Mouse (Mus musculus) forebrain, embryonic 16.5 days (tissue): Measurements from ENCODE around the gene Sp3. TPM values are rescaled to one million over a fixed set of nuclear protein-coding genes. Genes with fewer than 3 reads are reported as not detected.
A peak's percentile ranks its signal among the peaks of the same experiment; 100 is the strongest.

Source experiments
- ATAC-seq: fragments of 200-750 bp; cut with Nextera tagmentation; 2 replicates; pipeline ENCODE4 v1.8.0; 2017; ENCODE audit warnings: mild to moderate bottlenecking, moderate library complexity
- H3K27ac ChIP-seq: fragments of 300-500 bp; sonication (generic); 2 replicates; pipeline ENCODE4 v1.5.1; 2014; ENCODE audit warnings: low read length, control low read depth
- H3K27me3 ChIP-seq: fragments of 300-500 bp; sonication (generic); replicated peaks from 2 replicates; pipeline ENCODE4 v1.6.1; 2014; ENCODE audit warnings: low read length; ENCODE audit not compliant: control insufficient read depth, insufficient read depth
- H3K36me3 ChIP-seq: fragments of 300-500 bp; sonication (generic); 2 replicates; pipeline ENCODE4 v1.6.1; 2014; ENCODE audit not compliant: control insufficient read depth, insufficient read depth
- H3K4me1 ChIP-seq: fragments of 300-500 bp; sonication (generic); replicated peaks from 2 replicates; pipeline ENCODE4 v1.6.1; 2014; ENCODE audit warnings: low read length; ENCODE audit not compliant: control insufficient read depth, insufficient read depth
- H3K4me2 ChIP-seq: fragments of 300-500 bp; sonication (generic); 2 replicates; pipeline ENCODE4 v1.6.1; 2014; ENCODE audit warnings: mild to moderate bottlenecking, low read length, control low read depth
- H3K4me3 ChIP-seq: fragments of 300-500 bp; sonication (generic); replicated peaks from 2 replicates; pipeline ENCODE4 v1.5.1; 2014; ENCODE audit warnings: mild to moderate bottlenecking, low read length, control low read depth
- H3K9ac ChIP-seq: fragments of 300-500 bp; sonication (generic); replicated peaks from 2 replicates; pipeline ENCODE4 v1.6.1; 2014; ENCODE audit warnings: low read depth, low read length, control low read depth
- H3K9me3 ChIP-seq: fragments of 300-500 bp; sonication (generic); 2 replicates; pipeline ENCODE4 v1.6.1; 2016; ENCODE audit warnings: low read length; ENCODE audit not compliant: control insufficient read depth
- WGBS: fragments of 180-500 bp; shearing (Covaris S2); extraction: QIAGEN DNeasy Blood & Tissue Kit; methylation state at CpG from one replicate; pipeline ENCODE4 v1.1.7; 2014; 5-methylcytosine and 5-hydroxymethylcytosine counted together
- polyA plus RNA-seq: library from polyadenylated mRNA; unstranded; fragments of >200 nt; fragmentation: Nextera tagmentation; extraction: Ambion mirVana; gene quantifications from 2 replicates; pipeline ENCODE4 v1.2.1, GENCODE M21; 2015

Gene Sp3
- polyA plus RNA-seq, 1 experiment from 2014 or later = 51.6 TPM

- Histone ChIP-seq H3K4me3 (no peak overlapping the region), H3K9ac (no peak overlapping the region), H3K36me3 (peaks cover 16% of the 10 kb centered on the region), H3K9me3 (no peaks in the 10 kb centered on the region), H3K4me2 (no peak overlapping the region), H3K27ac (no peak overlapping the region), H3K27me3 (no peaks in the 10 kb centered on the region), H3K4me1 (no peaks in the 10 kb centered on the region; the same call in none of the 2 replicates)
- no peak for ATAC-seq
- 95% methylated on average over 1 of the region's 1 CpGs for WGBS
Observed at GRCm38 (mm10) chr2:72968536-72968935, 11.7 kb downstream of the Sp3 start.

GRCm38 (mm10) chr2:72965450-72965849, 14.8 kb downstream of the Sp3 start:
- H3K9me3 ChIP-seq = no peaks in the 10 kb centered on the region
- no peak for ATAC-seq
- no peak overlapping the region for H3K27ac ChIP-seq
- H3K4me2 ChIP-seq = no peak overlapping the region
- WGBS = 64% methylated on average over 2 of the region's 2 CpGs
- no peaks in the 10 kb centered on the region for H3K27me3 ChIP-seq
- H3K4me3 ChIP-seq = no peak overlapping the region
- no peak overlapping the region for H3K9ac ChIP-seq
- H3K36me3 ChIP-seq = peaks cover 15% of the 10 kb centered on the region
- H3K4me1 ChIP-seq = no peaks in the 10 kb centered on the region; the same call in none of the 2 replicates

- ATAC-seq = no peak
- Histone ChIP-seq H3K9me3 (no peaks in the 10 kb centered on the region), H3K27ac (no peak overlapping the region), H3K36me3 (peaks cover 5% of the 10 kb centered on the region), H3K9ac (no peak overlapping the region), H3K4me1 (no peaks in the 10 kb centered on the region), H3K27me3 (no peaks in the 10 kb centered on the region), H3K4me2 (no peak overlapping the region), H3K4me3 (no peak overlapping the region)
- WGBS = 95% methylated on average over 3 of the region's 3 CpGs
Observed at GRCm38 (mm10) chr2:72956415-72956814, 23.8 kb downstream of the Sp3 start.

- WGBS = 95% methylated on average over 3 of the region's 3 CpGs
- H3K9me3 ChIP-seq = no peaks in the 10 kb centered on the region
- H3K27me3 ChIP-seq = no peaks in the 10 kb centered on the region
- no peak overlapping the region for H3K27ac ChIP-seq
- ATAC-seq = no peak
- H3K4me2 ChIP-seq = no peak overlapping the region
- no peak overlapping the region for H3K4me3 ChIP-seq
- H3K36me3 ChIP-seq = peaks cover 2% of the 10 kb centered on the region; the same call in 1 of the 2 replicates
- H3K9ac ChIP-seq = no peak overlapping the region
- H3K4me1 ChIP-seq = no peaks in the 10 kb centered on the region
Observed at GRCm38 (mm10) chr2:72952979-72953378, 27.3 kb downstream of the Sp3 start.

GRCm38 (mm10) chr2:72935937-72936336, 44.3 kb downstream of the Sp3 start:
- 23% methylated on average over 1 of the region's 1 CpGs for WGBS
- H3K4me1 ChIP-seq = no peaks in the 10 kb centered on the region
- H3K4me3 ChIP-seq = no peak overlapping the region
- no peak overlapping the region for H3K27ac ChIP-seq
- peaks cover 3% of the 10 kb centered on the region; the same call in 1 of the 2 replicates for H3K36me3 ChIP-seq
- H3K9ac ChIP-seq = no peak overlapping the region
- H3K4me2 ChIP-seq = no peak overlapping the region
- H3K9me3 ChIP-seq = no peaks in the 10 kb centered on the region
- no peaks in the 10 kb centered on the region for H3K27me3 ChIP-seq
- ATAC-seq = no peak

- H3K4me3 ChIP-seq = no peak overlapping the region
- no peaks in the 10 kb centered on the region for H3K27me3 ChIP-seq
- H3K4me2 ChIP-seq = no peak overlapping the region
- H3K4me1 ChIP-seq = no peaks in the 10 kb centered on the region
- ATAC-seq = no peak
- H3K9ac ChIP-seq = no peak overlapping the region
- H3K27ac ChIP-seq = no peak overlapping the region
- no peaks in the 10 kb centered on the region for H3K9me3 ChIP-seq
- H3K36me3 ChIP-seq = no peaks in the 10 kb centered on the region; the same call in 1 of the 2 replicates
Observed at GRCm38 (mm10) chr2:72932186-72932585, 48.1 kb downstream of the Sp3 start.

- ATAC-seq = no peak
Observed at GRCm38 (mm10) chr2:72924981-72925380, 55.3 kb downstream of the Sp3 start.

GRCm38 (mm10) chr2:72916170-72916569, 64.1 kb downstream of the Sp3 start:
- Histone ChIP-seq H3K4me2 (no peak overlapping the region), H3K9ac (no peak overlapping the region), H3K36me3 (no peaks in the 10 kb centered on the region), H3K27me3 (no peaks in the 10 kb centered on the region), H3K27ac (no peak overlapping the region), H3K4me3 (no peak overlapping the region), H3K9me3 (no peaks in the 10 kb centered on the region), H3K4me1 (peaks cover 14% of the 10 kb centered on the region)
- 52% methylated on average over 4 of the region's 4 CpGs for WGBS
- no peak for ATAC-seq

More at GRCm38 (mm10) chr2:72924981-72925380, 55.3 kb downstream of the Sp3 start:
- H3K9me3 ChIP-seq = no peaks in the 10 kb centered on the region
- H3K27me3 ChIP-seq = no peaks in the 10 kb centered on the region
- no peaks in the 10 kb centered on the region for H3K36me3 ChIP-seq
- no peak overlapping the region for H3K27ac ChIP-seq
- WGBS = 76% methylated on average over 10 of the region's 10 CpGs
- no peak overlapping the region for H3K4me2 ChIP-seq
- H3K9ac ChIP-seq = no peak overlapping the region
- no peaks in the 10 kb centered on the region for H3K4me1 ChIP-seq
- H3K4me3 ChIP-seq = no peak overlapping the region

- H3K27me3 ChIP-seq = no peaks in the 10 kb centered on the region
- H3K9me3 ChIP-seq = no peaks in the 10 kb centered on the region
- H3K4me1 ChIP-seq = peaks cover 14% of the 10 kb centered on the region
- no peak for ATAC-seq
- no peak overlapping the region for H3K9ac ChIP-seq
- H3K4me2 ChIP-seq = no peak overlapping the region
- H3K27ac ChIP-seq = no peak overlapping the region
- no peak overlapping the region for H3K4me3 ChIP-seq
- 78% methylated on average over 7 of the region's 7 CpGs for WGBS
- no peaks in the 10 kb centered on the region for H3K36me3 ChIP-seq
Observed at GRCm38 (mm10) chr2:72915245-72915930, 64.9 kb downstream of the Sp3 start.

- Histone ChIP-seq H3K4me1 (peaks cover 14% of the 10 kb centered on the region), H3K9me3 (no peaks in the 10 kb centered on the region), H3K9ac (no peak overlapping the region), H3K27ac (peak overlapping the region; percentile 20; the same call in 1 of the 2 replicates), H3K36me3 (no peaks in the 10 kb centered on the region), H3K27me3 (no peaks in the 10 kb centered on the region), H3K4me2 (no peak overlapping the region), H3K4me3 (no peak overlapping the region)
- WGBS = 27% methylated on average over 7 of the region's 7 CpGs
- ATAC-seq = peak; percentile 60; the same call in 1 of the 2 replicates
Observed at GRCm38 (mm10) chr2:72913458-72913760, 66.8 kb downstream of the Sp3 start.
